Mouse (Mus musculus) forelimb bud, embryonic 11.5 days (tissue): ENCODE results near the gene 1110025L11Rik.
"Not testable (repeated sequence)": the region's sequence is repeated elsewhere in the genome, so short reads cannot be mapped to it uniquely, and the experiment has no call there.

ENCODE experiments used
- DNase-seq: peaks from one replicate; pipeline ENCODE4 v3.0.0-alpha.2; 2012; ENCODE audit warnings: low read depth, low spot score

The 1110025L11Rik gene

GRCm38 (mm10) chr16:89063902-89064301, at the start of gene 1110025L11Rik:
TSS of gene 1110025L11Rik (minus strand) at chr16:89064002.
- not testable (repeated sequence) for DNase-seq

GRCm38 (mm10) chr16:89071041-89071440, 7.2 kb upstream of the 1110025L11Rik start:
- peak; percentile 75 for DNase-seq

- no peak for DNase-seq
Observed at GRCm38 (mm10) chr16:89047783-89048182, 16.0 kb downstream of the 1110025L11Rik start, which contains the start of gene Krtap6-5. TSS of gene Krtap6-5 (minus strand) at chr16:89047883.

GRCm38 (mm10) chr16:89041372-89041771, 22.4 kb downstream of the 1110025L11Rik start, which contains the start of gene Gm10228:
TSS of gene Gm10228 (minus strand) at chr16:89041472.
- not testable (repeated sequence) for DNase-seq

GRCm38 (mm10) chr16:89031399-89031798, 32.4 kb downstream of the 1110025L11Rik start, which contains the start of gene Krtap6-1:
TSS of gene Krtap6-1 (plus strand) at chr16:89031699.
- DNase-seq: not testable (repeated sequence)

GRCm38 (mm10) chr16:89014984-89015383, 48.8 kb downstream of the 1110025L11Rik start, which contains the start of gene Gm10229:
TSS of gene Gm10229 (plus strand) at chr16:89015284.
- DNase-seq: not testable (repeated sequence)

- no peak for DNase-seq
Observed at GRCm38 (mm10) chr16:89013973-89014372, 49.8 kb downstream of the 1110025L11Rik start.
